Mouse (Mus musculus) lung, postnatal 25 days (tissue): ENCODE results near the gene Lmf1.
A peak's percentile ranks its signal among the peaks of the same experiment; 100 is the strongest.

Experiments used
- DNase-seq: peaks from one replicate; pipeline ENCODE4 v3.0.0; 2022; ENCODE audit warnings: low spot score

The Lmf1 gene

GRCm38 (mm10) chr17:25604234-25604633 is 25.3 kb downstream of the Lmf1 start:
- DNase-seq: no peak

DNA sequence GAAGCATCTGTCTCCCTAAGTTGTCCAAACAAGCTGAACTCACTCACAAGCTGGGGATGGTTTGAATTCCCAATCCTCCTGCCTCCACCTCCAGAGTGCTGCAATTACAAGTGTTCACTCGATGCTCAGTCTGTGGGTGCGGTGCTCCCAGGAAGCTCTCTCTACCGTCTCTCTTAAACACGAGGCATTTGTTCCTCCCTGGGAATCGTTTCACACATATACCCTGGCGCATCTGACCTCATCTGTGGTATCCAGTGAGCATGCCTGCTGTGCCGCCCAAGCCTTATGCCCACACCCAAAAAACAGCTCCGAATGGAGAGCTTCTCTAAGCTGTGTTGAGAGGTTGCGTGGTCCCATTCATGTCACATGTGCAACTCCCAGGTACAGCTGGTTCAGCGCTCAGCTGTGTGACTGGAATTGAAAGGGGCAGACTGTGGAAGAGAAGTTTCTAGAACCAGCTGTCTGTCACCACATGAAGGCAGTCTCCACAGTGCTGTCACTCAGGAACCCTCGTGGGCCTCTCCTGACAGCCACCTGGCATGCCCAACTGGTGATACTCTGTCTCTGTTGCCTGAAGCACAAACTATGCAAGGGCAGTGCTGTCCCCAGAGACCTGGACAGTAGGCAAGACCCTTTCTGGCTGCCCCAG is 29.4 kb downstream of the Lmf1 start:
- no peak for DNase-seq

DNA sequence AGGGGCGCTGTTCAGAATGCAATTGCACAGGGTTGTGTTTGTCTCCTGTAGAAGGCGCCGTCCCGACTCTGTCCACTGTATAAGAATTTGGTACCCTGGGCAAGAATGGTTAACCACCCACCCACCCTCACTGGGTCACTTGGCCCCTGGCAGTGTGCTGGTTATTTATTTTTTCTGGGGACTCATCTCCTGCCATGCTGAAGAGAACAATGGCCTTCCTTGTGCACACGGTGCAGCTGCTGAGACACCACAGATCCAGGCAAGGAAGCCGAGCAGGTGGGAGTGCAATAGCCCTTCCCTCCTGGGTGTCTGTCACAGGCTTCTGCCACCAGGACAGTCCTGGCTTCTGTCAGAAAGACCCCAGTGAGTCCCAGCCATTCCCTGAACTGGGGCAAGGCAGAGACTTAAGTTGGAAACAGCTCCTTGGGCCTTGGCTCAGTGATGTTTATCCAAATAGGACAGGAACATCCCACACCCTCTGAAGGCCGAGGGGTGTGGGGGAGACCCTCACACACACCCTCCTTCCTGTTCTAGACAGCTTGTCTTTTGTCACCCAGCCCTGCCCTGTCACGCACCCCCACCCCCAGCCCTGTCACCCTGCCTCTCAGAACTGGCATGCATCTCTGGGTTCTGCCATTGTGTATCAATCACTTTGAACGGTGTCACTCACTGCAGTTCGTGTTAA is 30.1 kb downstream of the Lmf1 start:
- no peak for DNase-seq

GRCm38 (mm10) chr17:25609506-25609828 is 30.6 kb downstream of the Lmf1 start:
- DNase-seq: no peak

- DNase-seq: no peak
Observed at GRCm38 (mm10) chr17:25610151-25610550, 31.3 kb downstream of the Lmf1 start.

GRCm38 (mm10) chr17:25612537-25612936 is 33.7 kb downstream of the Lmf1 start:
- DNase-seq: no peak

GRCm38 (mm10) chr17:25613323-25613722 is 34.4 kb downstream of the Lmf1 start:
- no peak for DNase-seq

GRCm38 (mm10) chr17:25614723-25615510 is 36.0 kb downstream of the Lmf1 start:
- no peak for DNase-seq

DNA sequence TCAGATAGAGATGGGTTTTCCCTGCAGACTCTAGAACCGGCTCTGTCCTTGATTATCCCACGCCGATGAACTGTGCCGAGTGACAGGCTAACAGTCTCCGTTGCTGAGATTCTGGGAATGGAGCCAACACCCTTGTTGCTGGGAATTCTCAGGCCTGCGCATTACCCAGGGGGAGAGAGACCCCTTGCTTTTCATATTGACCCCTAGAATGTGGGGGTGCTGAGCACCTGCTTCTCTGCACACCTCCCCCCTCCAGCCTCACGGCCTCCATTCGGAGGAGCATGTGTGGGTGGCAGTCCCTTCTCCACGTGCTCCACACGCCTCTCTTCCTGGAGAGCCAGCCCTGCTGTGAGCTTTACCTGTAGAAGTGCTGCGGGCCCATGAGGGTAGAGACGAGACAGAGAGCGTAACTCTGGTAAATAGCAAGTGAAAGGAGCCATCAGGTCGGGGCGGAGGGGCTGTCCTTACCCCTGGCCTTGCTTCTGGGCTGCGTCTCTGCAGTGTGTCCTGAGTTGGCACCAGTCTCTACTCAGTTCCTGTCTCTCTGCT is 39.7 kb downstream of the Lmf1 start:
- no peak for DNase-seq

- no peak for DNase-seq
Observed at GRCm38 (mm10) chr17:25623441-25623840, 44.6 kb downstream of the Lmf1 start.

DNA sequence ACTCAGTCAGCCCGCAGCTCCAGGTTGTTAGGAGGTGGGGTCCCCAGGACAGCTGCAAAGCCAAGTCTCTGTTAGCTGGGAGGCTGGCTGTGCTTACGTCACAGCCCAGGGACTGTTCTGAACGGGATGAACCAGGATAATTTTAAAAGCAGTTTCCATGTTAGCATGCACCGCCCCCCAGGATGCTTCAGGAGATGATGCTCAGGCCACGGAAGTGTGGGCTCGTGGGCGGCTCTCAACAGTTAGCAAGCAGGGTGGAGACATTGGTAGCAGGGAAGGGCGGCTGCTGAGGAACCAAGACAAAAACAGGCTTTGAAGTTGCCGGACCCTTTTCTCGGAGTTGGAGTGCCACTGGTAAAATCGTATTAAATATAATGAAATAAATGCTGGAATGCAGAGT is 45.0 kb downstream of the Lmf1 start:
- DNase-seq: no peak

DNA sequence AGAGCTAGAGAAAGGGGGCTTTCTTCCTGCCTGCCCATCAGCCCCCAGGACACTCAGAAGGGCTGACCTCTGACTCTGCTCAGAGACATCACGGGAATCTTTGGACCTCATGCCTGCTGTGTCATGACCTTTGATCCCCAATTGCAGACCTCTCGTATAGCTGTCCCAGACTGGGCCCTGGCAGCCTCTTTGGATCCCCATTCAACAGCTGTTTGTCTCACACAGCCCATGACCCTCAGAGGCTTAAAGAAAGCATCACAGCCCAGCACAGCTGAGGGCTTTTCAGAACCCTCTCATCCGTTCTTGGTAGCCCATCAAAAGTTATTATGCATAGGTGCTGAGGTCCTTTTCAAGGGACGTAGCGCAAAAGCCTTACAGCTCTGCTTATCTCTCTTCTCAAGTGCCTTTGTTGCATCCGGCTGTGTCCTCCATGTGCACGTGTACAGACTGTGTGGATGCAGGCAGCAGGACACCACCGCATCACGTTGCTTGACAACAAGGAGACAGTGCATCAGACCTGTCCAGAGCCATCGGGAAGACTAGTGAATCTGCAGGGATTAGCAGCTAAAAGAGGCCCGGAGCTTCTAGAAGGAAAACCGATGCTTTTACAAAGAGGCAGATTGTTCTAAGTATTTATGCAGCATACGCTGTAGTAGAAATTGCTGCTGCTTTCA is 45.7 kb downstream of the Lmf1 start:
- no peak for DNase-seq

GRCm38 (mm10) chr17:25625282-25625681 is 46.4 kb downstream of the Lmf1 start:
- no peak for DNase-seq

DNA sequence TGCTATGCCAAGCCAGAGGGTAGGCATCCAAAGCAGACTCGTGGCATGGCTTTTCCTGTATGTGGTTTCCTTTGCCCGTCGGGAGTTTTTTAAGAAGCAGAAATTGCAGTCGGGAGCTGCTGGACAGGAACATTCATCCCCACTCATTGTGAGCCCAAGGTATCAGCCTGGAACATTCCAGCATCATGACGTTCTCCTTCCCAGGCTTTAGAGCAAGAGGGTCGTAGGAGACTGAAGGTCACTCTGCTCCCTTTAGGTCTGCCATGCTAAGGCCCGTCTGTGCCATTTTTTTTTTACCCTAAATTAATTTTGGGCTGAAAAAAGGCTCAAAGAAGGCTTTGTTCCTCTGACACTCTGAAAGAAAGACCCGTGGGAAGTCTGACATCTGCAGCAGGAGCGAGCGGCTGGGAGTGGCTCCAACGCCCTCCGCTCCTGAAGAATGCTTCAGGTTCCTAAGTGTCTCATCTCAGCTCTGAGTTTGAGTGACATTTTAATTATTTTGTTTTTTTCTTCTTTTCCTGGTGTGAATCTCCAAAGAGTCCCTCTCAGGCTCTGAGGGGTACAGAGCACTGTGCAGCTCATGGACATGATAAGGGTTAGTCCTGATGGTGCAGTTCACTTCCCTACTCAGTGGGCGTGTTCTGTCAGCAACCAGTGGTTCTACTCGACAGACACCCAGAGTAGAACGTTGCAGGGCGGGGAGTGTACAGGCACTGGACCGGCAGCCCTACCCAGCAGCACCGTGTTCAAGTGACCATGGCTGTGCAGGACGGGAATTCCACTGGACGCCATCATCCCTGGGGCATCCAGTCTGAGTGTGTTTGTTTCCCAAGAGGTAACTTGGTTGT is 47.5 kb downstream of the Lmf1 start:
- DNase-seq: no peak

DNA sequence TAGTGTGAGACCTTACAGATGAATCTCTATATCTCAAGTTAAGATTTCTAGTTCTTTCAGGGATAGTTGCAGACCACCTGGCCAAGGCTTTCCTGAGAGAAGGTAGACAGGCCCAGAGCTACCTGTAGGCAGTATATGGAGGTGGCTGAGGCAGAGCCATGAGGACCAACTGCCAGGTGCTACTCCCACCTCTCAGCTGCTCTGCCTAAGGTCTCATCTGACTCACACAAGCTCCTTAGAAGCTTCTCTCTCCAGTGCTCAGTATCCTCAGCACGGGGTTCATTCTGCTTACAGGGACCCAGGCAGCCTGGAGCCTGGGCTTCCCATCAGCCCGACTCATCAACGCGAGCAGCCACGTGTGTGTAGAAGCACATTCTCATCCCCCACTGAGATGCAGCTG is 51.4 kb downstream of the Lmf1 start:
- no peak for DNase-seq

- DNase-seq: no peak
Observed at GRCm38 (mm10) chr17:25634070-25634469, 55.2 kb downstream of the Lmf1 start.

DNA sequence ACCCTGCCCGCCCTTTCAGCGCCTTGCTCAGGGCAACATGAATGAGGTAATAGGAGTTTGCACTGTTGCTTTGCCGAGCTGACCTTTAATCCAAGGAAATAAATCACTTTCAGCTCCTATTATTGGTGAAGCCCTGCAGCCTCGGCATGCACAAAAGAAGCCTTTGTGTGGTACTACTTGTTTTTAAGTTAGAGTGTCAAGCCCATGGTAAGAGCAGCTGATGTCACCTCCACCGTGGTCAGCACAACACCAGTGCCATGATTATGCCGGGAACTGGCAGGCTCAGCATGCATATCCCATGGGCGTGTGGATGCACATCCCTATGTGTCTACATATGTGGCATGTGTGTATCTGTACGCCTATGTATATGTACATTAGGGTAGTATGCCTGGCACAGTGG is 56.5 kb downstream of the Lmf1 start:
- no peak for DNase-seq

- DNase-seq: no peak
Observed at GRCm38 (mm10) chr17:25635806-25636205, 56.9 kb downstream of the Lmf1 start.

DNA sequence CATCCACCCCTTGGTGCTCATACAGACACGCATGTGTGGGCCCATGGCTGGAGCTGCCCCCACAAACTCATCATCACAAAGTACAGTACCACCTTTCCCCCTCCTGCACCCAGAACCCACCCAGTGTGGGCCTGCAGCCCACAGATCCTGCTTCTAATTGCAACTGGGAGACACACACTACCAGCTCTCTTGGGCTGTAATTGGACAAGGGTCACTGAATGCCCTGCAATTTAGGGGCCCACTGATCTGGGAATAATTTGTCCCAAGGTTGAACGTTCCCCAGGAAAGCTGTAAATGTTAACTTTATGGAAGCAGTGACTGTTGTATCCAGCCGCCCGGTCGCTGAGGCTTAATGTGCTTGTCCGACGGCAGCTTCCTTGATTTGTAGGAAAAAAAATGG is 59.1 kb downstream of the Lmf1 start:
- no peak for DNase-seq

DNA sequence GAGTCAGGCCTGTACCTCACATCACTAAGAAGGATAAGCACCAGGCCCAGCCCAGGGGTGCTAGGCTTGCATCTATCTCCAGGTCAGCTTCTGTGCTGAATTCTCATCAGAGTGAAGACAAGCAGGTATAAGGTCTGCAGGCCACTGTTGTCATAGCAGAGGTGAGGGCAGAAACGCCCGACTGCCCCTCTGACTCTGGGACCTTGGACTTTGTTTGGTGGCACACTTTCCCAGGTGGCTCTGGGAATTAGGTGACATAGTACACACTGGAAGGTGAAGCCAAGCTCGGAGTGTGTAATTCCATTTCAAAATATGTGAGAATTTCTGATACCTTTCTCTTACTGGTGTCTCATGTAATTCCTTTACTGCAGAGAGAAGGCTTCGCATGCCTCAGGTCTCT is 59.6 kb downstream of the Lmf1 start:
- no peak for DNase-seq

DNA sequence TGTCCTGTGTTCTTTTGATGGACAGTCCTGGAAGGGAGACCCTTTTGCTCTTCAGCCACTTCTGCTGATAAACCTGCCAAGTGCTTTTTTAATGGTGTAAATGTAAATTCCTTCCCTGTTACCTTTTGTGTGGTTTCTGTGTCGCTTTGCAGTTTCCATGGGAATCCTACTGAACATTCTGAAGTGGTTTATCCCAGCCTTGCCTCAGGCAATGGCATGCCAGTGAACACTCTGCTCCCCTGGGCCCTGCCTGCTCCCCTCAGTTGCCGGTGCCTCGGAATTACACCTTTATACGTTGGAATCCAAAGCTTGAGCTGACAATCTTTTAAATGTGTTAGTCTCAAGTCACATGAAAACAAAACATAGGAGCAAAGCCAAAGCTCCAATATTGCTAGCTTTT is 62.1 kb downstream of the Lmf1 start:
- no peak for DNase-seq

DNA sequence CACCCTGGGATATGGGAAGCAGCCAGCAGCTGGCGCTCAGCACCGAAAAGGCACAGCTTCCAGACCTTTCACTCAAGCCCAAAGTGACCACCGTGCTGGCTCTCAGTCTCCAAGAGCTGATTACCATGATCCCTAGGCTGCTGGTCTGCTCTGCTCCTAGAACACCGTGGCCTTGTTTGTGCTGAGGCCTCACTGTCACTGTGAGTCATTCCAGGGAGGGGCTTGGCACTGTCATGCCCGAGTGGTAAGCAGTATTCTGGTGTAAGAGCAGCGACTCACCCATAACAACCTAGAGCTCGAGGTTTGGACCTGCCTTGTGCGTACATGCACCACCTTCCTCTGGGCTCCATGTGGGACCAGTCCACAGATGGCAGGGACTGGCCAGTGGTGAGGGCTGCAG is 63.1 kb downstream of the Lmf1 start:
- DNase-seq: peak; percentile 29
